Mouse (Mus musculus) kidney, embryonic 14.5 days (tissue): ENCODE data around the gene Glyr1. TPM values are rescaled to one million over a fixed set of nuclear protein-coding genes. Genes with fewer than 3 reads are reported as not detected.

Source experiments
- ATAC-seq: fragments of 200-750 bp; cut with Nextera tagmentation; 2 replicates; pipeline ENCODE4 v1.8.0; 2017; ENCODE audit warnings: moderate number of reproducible peaks, mild to moderate bottlenecking, moderate TSS enrichment, moderate library complexity; ENCODE audit not compliant: low FRiP score, low TSS enrichment
- H3K27ac ChIP-seq: fragments of 300-500 bp; sonication (generic); 2 replicates; pipeline ENCODE4 v1.5.1; 2014; ENCODE audit warnings: low read depth, mild to moderate bottlenecking, low read length, moderate library complexity, mixed read lengths
- H3K27me3 ChIP-seq: fragments of 300-500 bp; sonication (generic); 2 replicates; pipeline ENCODE4 v1.6.1; 2014; ENCODE audit warnings: mild to moderate bottlenecking, low read length; ENCODE audit not compliant: control insufficient read depth, insufficient read depth
- H3K36me3 ChIP-seq: fragments of 300-500 bp; sonication (generic); 2 replicates; pipeline ENCODE4 v1.6.1; 2014; ENCODE audit warnings: low read length, mixed read lengths; ENCODE audit not compliant: control insufficient read depth, insufficient read depth
- H3K4me1 ChIP-seq: fragments of 300-500 bp; sonication (generic); 2 replicates; pipeline ENCODE4 v1.6.1; 2014; ENCODE audit warnings: low read length, mixed read lengths; ENCODE audit not compliant: control insufficient read depth, insufficient read depth
- H3K4me2 ChIP-seq: fragments of 300-500 bp; sonication (generic); replicated peaks from 2 replicates; pipeline ENCODE4 v1.6.1; 2014; ENCODE audit warnings: low read depth, mild to moderate bottlenecking, low read length
- H3K4me3 ChIP-seq: fragments of 300-500 bp; sonication (generic); 2 replicates; pipeline ENCODE4 v1.5.1; 2014; ENCODE audit warnings: mild to moderate bottlenecking, low read length
- H3K9ac ChIP-seq: fragments of 300-500 bp; sonication (generic); 2 replicates; pipeline ENCODE4 v1.6.1; 2014; ENCODE audit warnings: low read depth, mild to moderate bottlenecking, low read length, moderate library complexity
- H3K9me3 ChIP-seq: fragments of 300-500 bp; sonication (generic); 2 replicates; pipeline ENCODE4 v1.6.1; 2016; ENCODE audit warnings: low read length; ENCODE audit not compliant: control insufficient read depth
- WGBS: fragments of 180-500 bp; shearing (Covaris S2); extraction: QIAGEN DNeasy Blood & Tissue Kit; methylation state at CpG from one replicate; pipeline ENCODE4 v1.1.7; 2014; 5-methylcytosine and 5-hydroxymethylcytosine counted together
- polyA plus RNA-seq: library from polyadenylated mRNA; unstranded; fragments of >200 nt; fragmentation: Nextera tagmentation; extraction: Ambion mirVana; gene quantifications from 2 replicates; pipeline ENCODE4 v1.2.1, GENCODE M21; 2014

Gene Glyr1
- 66.0 and 96.3 TPM in 2 replicates for polyA plus RNA-seq

GRCm38 (mm10) chr16:5049774-5050234 lies at the start of gene Glyr1, which contains the start of gene Ubn1:
Gene Glyr1, minus strand, starts transcription at chr16:5049863.
Gene Ubn1, plus strand, starts transcription at chr16:5050057.
- Histone ChIP-seq H3K27me3 (no peaks in the 10 kb centered on the region), H3K4me3 (peak within 1 kb of the TSS; percentile 76), H3K36me3 (peaks cover 36% of the 10 kb centered on the region), H3K9me3 (no peaks in the 10 kb centered on the region), H3K4me2 (peak within 1 kb of the TSS; percentile 89), H3K4me1 (peaks cover 22% of the 10 kb centered on the region; the same call in 1 of the 2 replicates), H3K27ac (peak within 1 kb of the TSS; percentile 97), H3K9ac (peak within 1 kb of the TSS; percentile 86)
- peak; percentile 100 for ATAC-seq
- WGBS, result 1% methylated on average over 49 of the region's 56 CpGs

GRCm38 (mm10) chr16:5096504-5096903 lies 46.8 kb upstream of the Glyr1 start:
- H3K9me3 ChIP-seq, result no peaks in the 10 kb centered on the region
- WGBS, result 69% methylated on average over 8 of the region's 8 CpGs
- no peak for ATAC-seq
- H3K9ac ChIP-seq, result no peak overlapping the region
- no peak overlapping the region for H3K4me2 ChIP-seq
- no peaks in the 10 kb centered on the region for H3K27me3 ChIP-seq
- no peaks in the 10 kb centered on the region for H3K4me1 ChIP-seq
- H3K36me3 ChIP-seq, result no peaks in the 10 kb centered on the region
- H3K27ac ChIP-seq, result no peak overlapping the region
- no peak overlapping the region for H3K4me3 ChIP-seq

DNA sequence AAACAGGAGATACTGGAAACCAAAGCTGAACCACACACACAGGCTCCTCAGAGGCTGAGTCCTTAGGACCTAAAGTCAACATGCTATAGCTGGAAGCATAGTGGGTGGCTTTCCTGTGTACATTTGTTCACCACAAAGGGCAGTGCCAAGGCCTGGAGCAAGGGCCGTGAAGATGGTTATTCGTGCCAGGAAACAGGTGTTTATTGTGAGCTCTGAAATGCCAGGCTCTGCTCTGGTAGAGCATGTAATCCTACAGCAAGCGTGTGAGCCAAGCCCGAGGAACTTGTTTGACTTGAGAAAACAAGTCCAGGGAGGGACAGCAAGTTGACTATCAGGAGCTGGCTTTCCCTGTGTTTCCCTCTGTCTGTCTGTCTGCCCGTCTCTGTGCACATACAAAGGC lies 43.6 kb upstream of the Glyr1 start:
- Histone ChIP-seq H3K9me3 (no peaks in the 10 kb centered on the region), H3K4me2 (no peak overlapping the region), H3K4me3 (no peak overlapping the region), H3K27me3 (no peaks in the 10 kb centered on the region), H3K27ac (no peak overlapping the region), H3K36me3 (peaks cover under 1% of the 10 kb centered on the region; the same call in 1 of the 2 replicates), H3K9ac (no peak overlapping the region), H3K4me1 (no peaks in the 10 kb centered on the region)
- WGBS, result 82% methylated on average over 5 of the region's 5 CpGs
- no peak for ATAC-seq

GRCm38 (mm10) chr16:5089021-5089420 lies 39.4 kb upstream of the Glyr1 start:
- Histone ChIP-seq H3K27me3 (no peaks in the 10 kb centered on the region), H3K9me3 (no peaks in the 10 kb centered on the region), H3K27ac (no peak overlapping the region), H3K4me3 (no peak overlapping the region), H3K9ac (no peak overlapping the region), H3K4me1 (no peaks in the 10 kb centered on the region), H3K4me2 (no peak overlapping the region), H3K36me3 (peaks cover 37% of the 10 kb centered on the region)
- WGBS, result 64% methylated on average over 10 of the region's 10 CpGs
- ATAC-seq, result no peak

DNA sequence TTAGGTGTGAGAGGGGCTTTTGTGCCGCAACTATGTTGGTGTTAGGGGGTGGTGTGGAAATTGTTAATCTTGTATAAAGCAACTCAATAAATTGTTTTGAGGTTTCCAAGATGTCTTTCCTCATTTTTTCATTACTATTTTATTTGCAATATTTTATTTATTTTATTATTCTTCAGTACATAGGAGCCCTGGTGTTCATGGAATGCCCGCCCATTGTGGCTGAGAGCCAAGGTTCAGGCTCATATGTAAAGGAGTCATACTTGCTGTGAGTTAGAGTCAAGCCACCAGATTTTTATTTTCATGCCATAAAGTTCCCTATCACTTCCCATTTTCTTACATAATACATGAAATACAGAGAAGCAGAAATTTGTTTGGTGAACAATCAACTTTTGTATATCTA lies 36.5 kb upstream of the Glyr1 start:
- H3K4me3 ChIP-seq, result no peak overlapping the region
- no peak overlapping the region for H3K9ac ChIP-seq
- H3K36me3 ChIP-seq, result peaks cover 62% of the 10 kb centered on the region
- no peak overlapping the region for H3K27ac ChIP-seq
- WGBS, result 92% methylated on average over 2 of the region's 2 CpGs
- H3K4me1 ChIP-seq, result no peaks in the 10 kb centered on the region
- no peak overlapping the region for H3K4me2 ChIP-seq
- H3K9me3 ChIP-seq, result no peaks in the 10 kb centered on the region
- H3K27me3 ChIP-seq, result no peaks in the 10 kb centered on the region
- no peak for ATAC-seq

GRCm38 (mm10) chr16:5085196-5085595 lies 35.5 kb upstream of the Glyr1 start:
- H3K27me3 ChIP-seq, result no peaks in the 10 kb centered on the region
- H3K36me3 ChIP-seq, result peaks cover 66% of the 10 kb centered on the region
- H3K4me1 ChIP-seq, result no peaks in the 10 kb centered on the region
- no peaks in the 10 kb centered on the region for H3K9me3 ChIP-seq
- 88% methylated on average over 4 of the region's 4 CpGs for WGBS
- H3K9ac ChIP-seq, result no peak overlapping the region
- no peak overlapping the region for H3K27ac ChIP-seq
- ATAC-seq, result no peak
- H3K4me3 ChIP-seq, result no peak overlapping the region
- no peak overlapping the region for H3K4me2 ChIP-seq

- Histone ChIP-seq H3K4me1 (no peaks in the 10 kb centered on the region), H3K9me3 (no peaks in the 10 kb centered on the region), H3K4me2 (no peak overlapping the region), H3K27me3 (no peaks in the 10 kb centered on the region), H3K27ac (no peak overlapping the region), H3K36me3 (peaks cover 93% of the 10 kb centered on the region), H3K9ac (no peak overlapping the region), H3K4me3 (no peak overlapping the region)
- WGBS, result 92% methylated on average over 5 of the region's 5 CpGs
- no peak for ATAC-seq
Observed at GRCm38 (mm10) chr16:5074341-5074740, 24.7 kb upstream of the Glyr1 start.

GRCm38 (mm10) chr16:5071974-5072373 lies 22.3 kb upstream of the Glyr1 start:
- no peaks in the 10 kb centered on the region for H3K9me3 ChIP-seq
- H3K36me3 ChIP-seq, result peaks cover 82% of the 10 kb centered on the region
- H3K9ac ChIP-seq, result no peak overlapping the region
- no peak overlapping the region for H3K4me2 ChIP-seq
- H3K4me3 ChIP-seq, result no peak overlapping the region
- no peak overlapping the region for H3K27ac ChIP-seq
- ATAC-seq, result no peak
- H3K4me1 ChIP-seq, result no peaks in the 10 kb centered on the region
- WGBS, result 96% methylated on average over 7 of the region's 7 CpGs
- H3K27me3 ChIP-seq, result no peaks in the 10 kb centered on the region

GRCm38 (mm10) chr16:5070321-5070720 lies 20.7 kb upstream of the Glyr1 start:
- H3K4me3 ChIP-seq, result no peak overlapping the region
- H3K9ac ChIP-seq, result no peak overlapping the region
- H3K27ac ChIP-seq, result no peak overlapping the region
- H3K9me3 ChIP-seq, result no peaks in the 10 kb centered on the region
- no peaks in the 10 kb centered on the region for H3K4me1 ChIP-seq
- ATAC-seq, result no peak
- H3K36me3 ChIP-seq, result peaks cover 76% of the 10 kb centered on the region
- WGBS, result 88% methylated on average over 3 of the region's 3 CpGs
- H3K4me2 ChIP-seq, result no peak overlapping the region
- no peaks in the 10 kb centered on the region for H3K27me3 ChIP-seq
